Mouse (Mus musculus): ENCODE measurements around the gene Hist1h4k.
"Not testable (repeated sequence)": the region's sequence is repeated elsewhere in the genome, so short reads cannot be mapped to it uniquely, and the experiment has no call there.

- not testable (repeated sequence) for TF ChIP-seq POLR2A (IDR thresholded peaks at IDR 0.05; ENCODE audit: insufficient read depth, low read depth, low read length)
- peak; percentile 8; the same call in 1 of the 2 replicates for TF ChIP-seq CTCF (IDR thresholded peaks at IDR 0.05)
Observed at GRCm38 (mm10) chr13:21721107-21721756, 29.1 kb downstream of the Hist1h4k start.
